Mouse (Mus musculus): ENCODE results near the gene Cog6. TPM values are rescaled to one million over a fixed set of nuclear protein-coding genes. Genes with fewer than 3 reads are reported as not detected.
A peak's percentile ranks its signal among the peaks of the same experiment; 100 is the strongest.

The Cog6 gene
- total RNA-seq (2017) = 18.2 and 19.5 TPM in 2 replicates

- peak; percentile 99 for ATAC-seq (replicated peaks; ENCODE audit: low read depth, poor library complexity, severe bottlenecking)
Observed at GRCm38 (mm10) chr3:53016436-53017340, at the start of gene Cog6. Cog6 (minus strand) TSS chr3:53017237.

DNA sequence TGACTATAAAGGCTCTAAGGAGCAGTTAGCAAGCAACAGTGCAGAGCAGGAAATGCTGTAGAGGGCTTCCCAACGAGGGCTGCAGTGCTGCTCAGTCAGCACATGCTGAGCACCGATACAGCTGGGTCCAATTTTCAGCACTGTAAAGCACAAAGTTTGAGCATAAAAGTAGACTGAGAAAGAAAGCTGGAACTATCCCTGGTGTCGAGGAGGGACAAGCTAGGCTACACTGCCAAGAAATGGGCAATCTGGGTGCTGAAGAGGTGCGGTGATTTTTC is 49.0 kb upstream of the Cog6 start:
- no peak for ATAC-seq (replicated peaks; ENCODE audit: low read depth, poor library complexity, severe bottlenecking)

DNA sequence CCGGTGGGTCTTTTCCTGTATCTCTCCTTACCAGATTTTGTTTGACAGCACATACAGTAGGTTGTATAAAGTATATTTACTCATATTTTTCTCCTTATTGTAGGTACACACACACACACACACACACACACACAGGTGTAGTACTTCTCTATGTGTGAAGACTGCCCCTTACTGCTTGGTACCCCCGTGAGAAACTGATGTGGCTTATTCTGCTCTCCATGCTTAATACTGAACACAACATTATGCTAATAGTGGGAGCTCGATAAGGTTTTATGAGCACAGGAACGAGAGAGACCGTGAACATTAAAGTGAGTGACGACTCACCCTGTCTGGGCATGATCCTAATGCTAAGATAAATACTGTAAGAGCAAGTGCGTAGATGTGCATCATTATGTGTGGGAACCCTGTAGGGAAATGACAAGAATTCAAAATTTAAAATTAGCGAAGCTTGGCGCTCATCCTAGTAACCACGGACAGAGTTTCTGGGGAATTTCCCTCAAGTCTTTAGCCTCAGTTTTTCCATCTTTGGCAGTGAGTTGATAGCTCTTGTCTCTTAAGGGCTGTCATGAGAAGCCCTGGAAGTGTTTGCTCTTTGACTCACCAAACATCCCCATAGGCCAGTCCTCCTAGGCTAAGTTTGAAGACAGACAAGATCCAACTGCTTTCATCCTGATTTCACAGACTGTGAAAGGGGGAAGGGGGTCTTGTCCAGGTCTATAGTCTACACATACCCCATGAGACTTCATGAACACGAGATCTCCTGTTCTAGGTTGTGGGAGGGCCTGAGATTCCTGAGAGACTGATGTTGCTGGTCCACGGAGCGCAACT is 48.4 kb upstream of the Cog6 start:
- ATAC-seq (replicated peaks; ENCODE audit: low read depth, poor library complexity, severe bottlenecking) = no peak

GRCm38 (mm10) chr3:53063423-53064147 is 46.5 kb upstream of the Cog6 start:
- no peak for ATAC-seq (replicated peaks; ENCODE audit: low read depth, poor library complexity, severe bottlenecking)

GRCm38 (mm10) chr3:53059959-53060358 is 42.9 kb upstream of the Cog6 start:
- no peak for ATAC-seq (replicated peaks; ENCODE audit: low read depth, poor library complexity, severe bottlenecking)

- ATAC-seq (replicated peaks; ENCODE audit: low read depth, poor library complexity, severe bottlenecking) = no peak
Observed at GRCm38 (mm10) chr3:53056430-53056829, 39.4 kb upstream of the Cog6 start.

- no peak for ATAC-seq (replicated peaks; ENCODE audit: low read depth, poor library complexity, severe bottlenecking)
Observed at GRCm38 (mm10) chr3:53052385-53052784, 35.3 kb upstream of the Cog6 start.

DNA sequence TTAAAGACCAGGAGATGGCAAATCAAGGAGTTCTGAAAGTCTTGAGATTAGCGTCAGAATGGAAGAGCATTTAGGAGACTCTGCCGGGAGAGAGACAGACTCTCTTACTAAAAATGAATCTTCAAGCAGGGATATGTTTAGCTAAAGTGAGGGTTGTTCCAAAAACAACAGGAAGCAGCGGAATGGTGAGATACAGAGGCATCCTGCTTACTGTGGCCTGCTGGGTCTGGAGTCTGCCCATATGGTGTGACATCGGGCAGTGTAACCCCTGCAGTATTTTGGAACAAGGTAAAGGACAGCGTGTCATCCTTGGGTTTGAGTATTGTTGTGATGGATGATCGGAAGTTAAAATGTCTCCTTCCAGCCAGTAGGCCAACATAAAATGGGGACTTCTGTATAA is 29.3 kb upstream of the Cog6 start:
- ATAC-seq (replicated peaks; ENCODE audit: low read depth, poor library complexity, severe bottlenecking) = no peak

DNA sequence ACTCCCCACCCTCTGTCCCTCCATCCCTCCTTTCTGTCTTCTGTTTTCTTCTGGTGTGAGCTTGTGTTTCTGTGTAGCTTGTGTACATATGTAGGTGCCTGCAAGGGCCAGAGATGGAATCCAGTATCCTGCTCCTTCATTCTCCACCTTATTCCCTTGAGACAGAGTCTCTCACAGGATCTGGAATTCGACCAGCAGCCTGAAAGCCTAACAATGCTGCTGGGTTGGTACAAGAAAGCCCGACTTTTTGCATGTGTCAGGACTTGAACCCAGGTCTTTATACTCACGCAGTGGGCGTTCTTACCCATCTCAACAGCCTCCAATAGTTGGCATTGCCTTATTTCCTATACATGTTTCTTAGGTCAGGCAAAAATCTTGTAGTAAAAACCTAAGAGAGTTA is 28.7 kb upstream of the Cog6 start:
- ATAC-seq (replicated peaks; ENCODE audit: low read depth, poor library complexity, severe bottlenecking) = no peak

DNA sequence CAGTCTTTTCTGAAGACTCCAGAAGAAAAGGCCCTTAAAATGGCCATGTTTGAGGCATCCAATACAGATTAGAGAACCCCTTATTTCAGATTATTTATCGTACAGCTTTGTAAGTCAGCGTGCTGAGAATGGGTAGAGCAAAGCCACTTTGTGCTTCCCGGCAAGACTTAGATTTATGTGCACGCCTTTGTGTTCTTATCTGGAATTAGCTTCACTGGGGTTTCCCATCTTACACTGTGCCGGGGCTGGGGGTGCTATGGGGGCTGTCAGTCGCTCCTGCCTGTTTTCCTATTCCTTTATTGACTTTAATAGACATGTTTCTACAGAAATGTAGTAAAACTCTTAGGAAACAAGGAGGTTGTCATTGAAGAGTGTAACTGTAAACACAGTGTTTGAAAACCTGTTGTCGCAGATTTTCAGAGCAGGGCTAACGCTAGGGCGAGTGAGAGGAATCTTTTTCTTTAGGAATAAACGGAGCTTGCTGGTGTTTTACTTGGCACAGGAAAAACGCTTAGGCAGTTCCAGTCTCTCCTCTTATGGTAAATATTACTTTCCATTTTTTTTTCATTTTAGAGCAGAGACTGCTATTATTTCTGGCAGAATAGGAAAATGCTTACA is 27.8 kb upstream of the Cog6 start:
- no peak for ATAC-seq (replicated peaks; ENCODE audit: low read depth, poor library complexity, severe bottlenecking)

DNA sequence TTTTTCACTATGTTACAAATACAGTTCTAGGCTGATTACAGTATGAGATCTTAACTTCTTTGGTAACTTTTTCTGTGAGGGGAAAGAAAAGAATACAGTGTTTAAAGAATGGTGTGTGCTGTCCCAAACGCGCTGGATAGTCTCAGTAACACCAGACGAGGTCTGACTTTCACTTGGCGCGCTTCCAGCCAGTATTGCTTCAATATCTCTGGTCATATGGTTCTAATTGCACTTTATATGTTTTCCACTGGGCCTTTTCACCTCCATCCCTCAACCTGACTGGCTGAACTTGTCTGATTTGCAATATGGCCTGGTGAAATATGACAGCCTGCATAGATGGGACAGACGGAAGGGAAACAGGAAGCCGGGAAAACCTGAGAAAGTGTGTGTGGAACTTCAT is 27.2 kb upstream of the Cog6 start:
- no peak for ATAC-seq (replicated peaks; ENCODE audit: low read depth, poor library complexity, severe bottlenecking)

DNA sequence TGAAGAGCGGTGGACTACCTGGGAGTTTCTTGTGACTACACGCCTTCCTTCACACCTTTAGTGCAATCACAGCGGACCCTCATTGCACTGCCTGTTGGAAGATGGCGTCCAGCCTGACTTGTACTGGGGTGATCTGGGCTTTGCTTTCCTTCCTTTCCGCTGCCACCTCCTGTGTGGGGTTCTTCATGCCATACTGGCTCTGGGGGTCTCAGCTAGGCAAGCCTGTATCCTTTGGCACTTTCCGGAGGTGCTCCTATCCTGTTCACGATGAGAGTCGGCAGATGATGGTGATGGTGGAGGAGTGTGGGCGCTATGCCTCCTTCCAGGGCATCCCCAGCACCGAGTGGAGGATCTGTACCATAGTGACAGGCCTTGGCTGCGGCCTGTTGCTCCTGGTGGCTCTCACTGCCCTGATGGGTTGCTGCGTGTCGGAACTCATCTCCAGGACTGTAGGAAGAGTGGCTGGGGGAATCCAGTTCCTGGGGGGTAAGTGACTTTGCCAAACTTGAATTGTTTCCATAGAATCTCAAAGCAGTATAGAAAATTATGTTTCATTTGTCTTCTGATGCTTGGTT is 26.3 kb upstream of the Cog6 start:
- no peak for ATAC-seq (replicated peaks; ENCODE audit: low read depth, poor library complexity, severe bottlenecking)

GRCm38 (mm10) chr3:53042240-53042567 is 25.2 kb upstream of the Cog6 start:
- ATAC-seq (replicated peaks; ENCODE audit: low read depth, poor library complexity, severe bottlenecking) = no peak

GRCm38 (mm10) chr3:53041411-53042239 is 24.6 kb upstream of the Cog6 start, which contains the start of gene Lhfp:
Lhfp (plus strand) TSS chr3:53041528.
- ATAC-seq (replicated peaks; ENCODE audit: low read depth, poor library complexity, severe bottlenecking) = peak; percentile 67

DNA sequence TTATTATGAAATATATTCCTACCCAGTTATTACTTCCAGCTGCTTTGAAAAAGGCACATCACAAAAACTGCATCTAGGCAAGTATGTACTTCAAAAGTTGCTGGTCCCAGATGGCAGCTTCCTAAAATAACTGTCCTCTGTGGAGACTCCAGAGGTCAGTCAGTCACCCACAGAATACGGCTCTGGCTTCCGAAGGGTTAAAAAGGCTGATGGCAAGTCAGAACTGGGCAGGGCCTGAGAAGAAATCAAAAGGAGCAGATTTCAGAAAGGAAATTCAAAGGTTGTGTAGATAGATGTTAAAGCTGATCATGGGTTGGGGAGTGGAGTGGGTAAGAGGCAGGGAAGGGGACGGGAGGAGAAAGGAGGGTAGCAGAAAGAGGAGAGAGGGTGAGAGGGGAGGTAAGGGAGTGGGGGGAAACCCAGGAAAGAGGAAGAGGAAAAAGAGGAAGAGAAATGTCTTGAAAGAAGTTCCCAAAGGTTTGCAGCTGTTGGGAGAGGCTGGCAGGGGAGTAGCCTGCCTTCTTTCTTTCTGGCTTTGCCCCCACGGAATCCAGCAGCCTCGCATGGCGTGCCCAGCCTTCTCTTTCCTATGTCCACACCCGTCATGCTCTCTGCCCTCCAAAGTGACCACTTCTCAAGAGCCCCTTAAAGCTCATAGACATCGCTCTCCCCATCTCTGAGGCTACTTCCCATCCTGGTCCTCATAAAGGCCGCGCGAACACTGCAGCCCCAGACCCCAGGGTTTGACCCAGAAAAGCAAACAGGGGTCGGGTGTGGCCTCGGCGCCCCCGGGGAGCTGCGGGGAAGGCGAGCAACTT is 23.8 kb upstream of the Cog6 start:
- peak; percentile 17; the same call in 1 of the 2 replicates for ATAC-seq (replicated peaks; ENCODE audit: low read depth, poor library complexity, severe bottlenecking)

GRCm38 (mm10) chr3:53039746-53040145 is 22.7 kb upstream of the Cog6 start:
- no peak for ATAC-seq (replicated peaks; ENCODE audit: low read depth, poor library complexity, severe bottlenecking)

DNA sequence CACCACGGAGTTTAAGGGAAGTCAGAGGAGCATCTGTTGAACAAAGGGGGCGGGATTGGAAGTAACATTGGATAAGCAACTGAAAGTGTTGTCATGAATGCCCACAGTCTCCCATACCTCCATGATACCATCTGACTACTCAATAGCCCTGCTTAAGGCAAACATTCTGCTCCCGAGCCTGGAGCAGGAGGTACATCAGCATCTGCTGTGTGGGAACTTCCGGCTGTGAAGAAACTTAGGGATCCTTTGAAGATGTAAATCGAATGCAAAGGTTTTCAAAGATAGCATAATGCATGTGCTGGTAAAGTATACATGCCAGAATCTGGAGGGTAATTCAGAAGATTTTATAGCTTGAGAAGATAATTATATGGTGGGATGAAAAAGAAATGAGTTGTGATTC is 21.9 kb upstream of the Cog6 start:
- ATAC-seq (replicated peaks; ENCODE audit: low read depth, poor library complexity, severe bottlenecking) = no peak

DNA sequence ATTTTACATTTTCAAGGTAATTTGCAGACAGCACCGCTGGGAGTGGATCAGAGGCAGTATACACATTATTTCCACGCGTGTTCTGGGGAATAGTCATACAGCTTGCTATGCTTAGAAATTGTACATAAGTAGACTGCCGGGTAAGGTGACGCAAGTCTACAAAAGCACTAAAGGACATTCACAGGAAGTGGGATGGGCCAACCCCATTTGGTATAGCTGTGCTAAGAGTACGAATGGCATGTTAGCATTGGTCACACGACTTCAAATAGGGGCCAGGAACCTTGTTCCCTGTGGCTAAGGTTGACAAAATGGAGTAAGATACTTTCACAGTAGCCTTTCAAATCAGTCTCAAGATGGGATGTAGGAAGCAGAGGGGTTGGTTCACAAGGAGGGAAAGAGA is 19.9 kb upstream of the Cog6 start:
- ATAC-seq (replicated peaks; ENCODE audit: low read depth, poor library complexity, severe bottlenecking) = no peak

All from common myeloid progenitor, adult 5-6 weeks (primary cell).